Mouse (Mus musculus) lung, adult 2 months (tissue): ENCODE measurements at regions not wholly inside any gene's neighbourhood (a gene's known extent, or its start where the extent isn't known, plus 50 kb on each side); places are given as distances from the start of the nearest gene placed in this dataset.

Experiments
- CTCF ChIP-seq: fragments of 200-500 bp; IDR thresholded peaks from 2 replicates; pipeline ENCODE4 v1.5.1; 2011; ENCODE audit warnings: mild to moderate bottlenecking, low read length, control low read depth; ENCODE audit not compliant: insufficient read depth
- POLR2A ChIP-seq: fragments of 200-500 bp; IDR thresholded peaks from 2 replicates; pipeline ENCODE4 v1.6.1; 2011; ENCODE audit warnings: low read depth, mild to moderate bottlenecking, control low read depth, low read length, borderline replicate concordance; ENCODE audit errors: extremely low read depth

- TF ChIP-seq POLR2A (no peak), CTCF (no peak)
Measured at GRCm38 (mm10) chr13:46173103-46173502, 100.4 kb upstream of the Stmnd1 start.
